Mouse (Mus musculus): ENCODE measurements around the gene Dcbld1. TPM values are rescaled to one million over a fixed set of nuclear protein-coding genes. Genes with fewer than 3 reads are reported as not detected.
"Not testable (repeated sequence)": the region's sequence is repeated elsewhere in the genome, so short reads cannot be mapped to it uniquely, and the experiment has no call there.

Gene Dcbld1
- total RNA-seq, 2 experiments from 2014 or later = 8.2 to 8.4 TPM

GRCm38 (mm10) chr10:52295934-52296333, 62.5 kb downstream of the Dcbld1 start:
- no peak for DNase-seq (ENCODE audit: low spot score in 2 of 2)

- DNase-seq (ENCODE audit: low spot score in 2 of 2) = not testable (repeated sequence)
Measured at GRCm38 (mm10) chr10:52298568-52298967, 65.1 kb downstream of the Dcbld1 start.

GRCm38 (mm10) chr10:52301766-52302165, 68.3 kb downstream of the Dcbld1 start:
- no peak for DNase-seq (ENCODE audit: low spot score in 2 of 2)

- no peak for DNase-seq (ENCODE audit: low spot score in 2 of 2)
Measured at GRCm38 (mm10) chr10:52302271-52302670, 68.9 kb downstream of the Dcbld1 start.

GRCm38 (mm10) chr10:52304574-52304973, 71.2 kb downstream of the Dcbld1 start:
- no peak for DNase-seq (ENCODE audit: low spot score in 2 of 2)

GRCm38 (mm10) chr10:52309196-52309595, 75.8 kb downstream of the Dcbld1 start:
- no peak for DNase-seq (ENCODE audit: low spot score in 2 of 2)

GRCm38 (mm10) chr10:52319506-52320286, 86.3 kb downstream of the Dcbld1 start:
- no peak for DNase-seq (ENCODE audit: low spot score in 2 of 2)

- DNase-seq (ENCODE audit: low spot score in 2 of 2) = no peak
Measured at GRCm38 (mm10) chr10:52321918-52322317, 88.5 kb downstream of the Dcbld1 start.

GRCm38 (mm10) chr10:52331007-52331406, 97.6 kb downstream of the Dcbld1 start:
- DNase-seq (ENCODE audit: low spot score in 2 of 2) = peak; percentile 15 to 56

GRCm38 (mm10) chr10:52343324-52343723, 109.9 kb downstream of the Dcbld1 start:
- DNase-seq (ENCODE audit: low spot score in 2 of 2) = not testable (repeated sequence)

- no peak for DNase-seq (ENCODE audit: low spot score in 2 of 2)
Measured at GRCm38 (mm10) chr10:52353184-52353583, 119.8 kb downstream of the Dcbld1 start.

- DNase-seq (ENCODE audit: low spot score in 2 of 2) = no peak
Measured at GRCm38 (mm10) chr10:52358467-52358866, 125.0 kb downstream of the Dcbld1 start, which contains the start of gene Gm26741. Gm26741 (plus strand) TSS chr10:52358767.

GRCm38 (mm10) chr10:52360241-52360735, 126.9 kb downstream of the Dcbld1 start:
- DNase-seq (ENCODE audit: low spot score in 2 of 2) = no peak

GRCm38 (mm10) chr10:52360862-52361609, 127.6 kb downstream of the Dcbld1 start:
- DNase-seq (ENCODE audit: low spot score in 2 of 2) = no peak

- DNase-seq (ENCODE audit: low spot score in 2 of 2) = no peak
Measured at GRCm38 (mm10) chr10:52368376-52368775, 135.0 kb downstream of the Dcbld1 start.

Other genes starting within 250 kb of the Dcbld1 start
- not detected for gene Vgll2, start 211.1 kb upstream of the Dcbld1 start, total RNA-seq (2021)
- not detected for gene Ros1, start 38.4 kb upstream of the Dcbld1 start, total RNA-seq (2021)
- gene Gm26741, start 125.1 kb downstream of the Dcbld1 start, total RNA-seq (2021) = not detected
- 10 to 100 TPM; 44.7 to 45.1 TPM for gene Gopc, start 148.5 kb downstream of the Dcbld1 start, total RNA-seq (2021)
- not detected for gene Nepn, start 155.4 kb downstream of the Dcbld1 start, total RNA-seq (2021)
- gene Nus1, start 183.9 kb downstream of the Dcbld1 start, total RNA-seq (2021) = 10 to 100 TPM; 59.5 to 61.9 TPM

Data from layer of hippocampus, postnatal 14 days (tissue).